Mouse (Mus musculus): ENCODE measurements around the gene H2-DMb2.

- TF ChIP-seq NRF1 (IDR thresholded peaks at IDR 0.05; ENCODE audit: insufficient read depth, low read depth, low read length, poor library complexity, severe bottlenecking), result no peak
- no peak for TF ChIP-seq E2F4 (IDR thresholded peaks at IDR 0.05; ENCODE audit: borderline replicate concordance, low read depth, low read length)
- no peak for TF ChIP-seq MYC (IDR thresholded peaks at IDR 0.05; ENCODE audit: low read depth, low read length)
- TF ChIP-seq UBTF (IDR thresholded peaks at IDR 0.05; ENCODE audit: borderline replicate concordance, insufficient read depth, low read depth, low read length), result no peak
- no peak for TF ChIP-seq USF1 (IDR thresholded peaks at IDR 0.05; ENCODE audit: low read depth, low read length)
- TF ChIP-seq ELF1 (IDR thresholded peaks at IDR 0.05; ENCODE audit: low read depth, low read length), result no peak
- TF ChIP-seq BHLHE40 (IDR thresholded peaks at IDR 0.05; ENCODE audit: borderline replicate concordance, low read depth, low read length), result no peak
- TF ChIP-seq CTCF (IDR thresholded peaks at IDR 0.05 in 2 of 3, conservative IDR thresholded peaks at IDR 0.05 in 1 of 3; ENCODE audit: control insufficient read depth in 1 of 3, insufficient read depth in 1 of 3, low read depth in 2 of 3, low read length in 3 of 3, poor library complexity in 1 of 3, severe bottlenecking in 1 of 3), result peak; percentile 79 to 91 (median 80)
Observed at GRCm38 (mm10) chr17:34101604-34102032, 41.5 kb upstream of the H2-DMb2 start.
